Mouse (Mus musculus) adrenal gland, postnatal 4 days (tissue): Measurements from ENCODE around the gene Aplf. TPM values are rescaled to one million over a fixed set of nuclear protein-coding genes. Genes with fewer than 3 reads are reported as not detected.

Source experiments
- DNase-seq, 2 experiments: peaks; one replicate each; pipeline ENCODE4 v3.0.0; 2021 to 2022; ENCODE audit warnings: low spot score in 2 of 2, mixed read lengths in 2 of 2
- long read RNA-seq, 2 experiments: library from polyadenylated mRNA; stranded (forward); transcript quantifications; one replicate each; pipeline ENCODE4 v2.0.0; 2021
- total RNA-seq, 2 experiments: library from RNA; stranded (reverse); gene quantifications; 2 replicates each; pipeline ENCODE4 v1.2.3; 2021

The Aplf gene
- total RNA-seq, result 1 to 10 TPM; 9.4 TPM
- long read RNA-seq, experiment 1, partial matches to known transcripts, result 3 of 4 reads
- long read RNA-seq, experiment 1, other reads (novel, unspliced or antisense), result 1 of 4 reads
- long read RNA-seq, experiment 2, partial matches to known transcripts, result 4 of 9 reads
- long read RNA-seq, experiment 2, other reads (novel, unspliced or antisense), result 5 of 9 reads

- DNase-seq, result peak; percentile 26 to 71
These were observed at the start of gene Aplf for GRCm38 (mm10) chr6:87671771-87672517. Gene Aplf, minus strand, starts transcription at chr6:87672193.

- no peak for DNase-seq
These were observed 42.1 kb upstream of the Aplf start for GRCm38 (mm10) chr6:87714091-87714490.

- no peak for DNase-seq
These were observed 40.3 kb upstream of the Aplf start for GRCm38 (mm10) chr6:87712311-87712710.

DNA sequence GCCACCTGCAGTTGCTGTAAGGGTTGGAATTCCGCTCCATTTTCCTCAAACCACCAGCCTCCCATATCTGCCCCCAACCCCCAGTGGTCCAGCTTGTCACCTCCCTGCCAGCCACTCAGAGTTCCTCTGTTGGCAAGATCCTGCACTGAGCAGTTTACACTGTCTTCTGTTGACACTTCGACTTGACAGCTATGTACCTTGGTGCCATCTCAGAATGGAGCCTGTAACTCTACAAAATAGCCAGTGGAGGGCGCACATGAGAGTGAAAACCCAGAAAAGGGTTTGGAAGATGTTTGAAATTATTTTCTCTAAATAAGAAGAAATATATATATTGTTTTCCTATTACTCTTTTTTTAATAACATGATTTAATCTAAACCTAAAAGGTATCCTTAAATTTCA is 34.3 kb upstream of the Aplf start:
- no peak for DNase-seq

DNA sequence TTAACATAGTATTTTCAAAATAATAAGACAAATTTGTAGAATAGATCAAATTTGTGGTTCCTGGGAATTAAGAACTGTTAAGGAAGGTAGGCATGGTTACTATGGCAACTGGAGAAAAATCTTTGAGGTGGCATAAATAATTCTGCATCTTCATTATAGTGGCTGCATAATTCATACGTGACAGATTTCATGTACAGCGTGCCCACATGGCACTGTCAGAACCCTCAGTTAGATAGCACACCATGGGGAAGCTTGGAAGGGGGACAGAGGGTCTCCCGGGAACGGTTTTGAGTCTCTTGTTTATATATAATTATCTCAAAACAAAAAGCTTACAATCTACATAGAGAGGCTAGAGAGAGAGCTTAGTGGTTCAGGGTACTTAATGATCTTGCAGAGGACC is 24.6 kb upstream of the Aplf start:
- no peak for DNase-seq

- no peak for DNase-seq
These were observed 24.0 kb upstream of the Aplf start for GRCm38 (mm10) chr6:87695947-87696346.

- DNase-seq, result no peak
These were observed 8.4 kb upstream of the Aplf start for GRCm38 (mm10) chr6:87680418-87680817.

DNA sequence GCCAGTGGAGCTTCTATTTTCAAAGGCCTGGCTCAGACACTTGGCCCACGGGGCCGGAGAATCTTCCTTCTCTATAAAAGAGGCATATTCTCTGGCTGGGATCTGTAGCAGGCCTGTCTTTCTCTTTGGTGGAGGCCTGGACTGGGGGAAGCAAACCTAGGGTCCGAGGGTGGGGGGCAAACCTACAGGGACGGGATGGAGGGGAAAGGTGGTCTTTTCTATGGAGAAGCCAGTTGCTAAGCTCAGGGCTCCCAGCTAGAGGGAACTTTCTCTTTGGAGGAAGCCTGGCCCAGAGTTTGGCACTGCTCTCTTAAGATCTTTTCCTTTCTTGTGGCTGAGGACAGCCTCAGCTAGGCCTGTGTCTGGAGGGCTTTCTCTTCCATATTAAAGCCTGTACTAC is 668 bp upstream of the Aplf start:
- DNase-seq, result no peak

DNA sequence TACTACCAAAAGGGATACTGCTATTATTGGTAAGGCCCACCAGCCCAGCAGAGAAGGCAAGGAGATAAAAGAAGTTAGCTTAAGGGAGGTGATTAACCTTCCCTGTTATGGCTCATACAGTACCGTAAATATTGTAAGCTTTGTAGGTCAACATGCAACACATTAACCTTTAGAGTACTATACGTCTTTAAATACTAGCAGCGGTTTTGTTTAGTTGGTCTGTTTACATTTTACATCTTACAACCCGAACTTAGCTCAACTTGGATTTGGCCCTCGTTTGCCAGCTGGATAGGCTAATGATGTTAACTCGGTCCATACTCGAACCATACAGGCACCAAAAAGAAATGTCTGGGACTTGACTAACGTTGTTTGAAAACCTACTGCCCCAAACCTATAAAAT is 640 bp downstream of the Aplf start:
- no peak for DNase-seq

GRCm38 (mm10) chr6:87669894-87670588 is 2.0 kb downstream of the Aplf start:
- no peak for DNase-seq

DNA sequence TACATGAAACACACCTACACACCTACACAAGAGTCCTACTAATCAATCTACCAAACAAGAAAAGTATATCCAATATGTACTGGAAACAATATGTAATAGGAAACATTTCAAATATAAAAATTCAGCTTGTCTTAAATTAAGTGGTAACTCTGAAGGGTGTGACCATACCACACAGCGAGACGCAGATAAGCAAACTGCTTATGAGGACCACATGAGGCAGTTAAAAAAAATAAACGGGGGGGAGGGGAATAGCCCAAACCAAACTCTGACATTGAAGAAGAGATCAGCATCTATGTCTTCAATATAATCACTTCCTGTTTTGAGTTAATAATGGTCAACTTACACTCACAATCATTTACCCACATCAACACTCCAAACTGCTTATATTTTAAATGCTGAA is 3.3 kb downstream of the Aplf start:
- no peak for DNase-seq

DNA sequence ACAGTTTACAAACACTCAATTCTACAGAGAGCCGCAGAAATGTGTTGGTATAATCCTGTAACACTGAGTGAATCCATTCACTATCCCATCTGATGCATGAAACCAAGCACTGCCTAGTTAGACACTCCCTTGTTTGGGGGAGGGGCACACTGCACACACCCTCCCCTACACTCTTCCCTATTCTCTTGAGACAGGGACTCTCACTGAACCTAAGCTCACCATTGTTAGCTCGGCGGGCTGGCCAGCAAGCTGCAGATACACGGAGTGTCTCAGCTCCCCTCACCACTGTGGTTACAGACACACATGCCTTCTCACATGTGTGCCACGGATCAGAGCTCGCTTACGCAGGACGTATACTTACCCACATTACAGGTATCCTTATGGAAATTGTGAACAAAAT is 4.2 kb downstream of the Aplf start:
- DNase-seq, result no peak

DNA sequence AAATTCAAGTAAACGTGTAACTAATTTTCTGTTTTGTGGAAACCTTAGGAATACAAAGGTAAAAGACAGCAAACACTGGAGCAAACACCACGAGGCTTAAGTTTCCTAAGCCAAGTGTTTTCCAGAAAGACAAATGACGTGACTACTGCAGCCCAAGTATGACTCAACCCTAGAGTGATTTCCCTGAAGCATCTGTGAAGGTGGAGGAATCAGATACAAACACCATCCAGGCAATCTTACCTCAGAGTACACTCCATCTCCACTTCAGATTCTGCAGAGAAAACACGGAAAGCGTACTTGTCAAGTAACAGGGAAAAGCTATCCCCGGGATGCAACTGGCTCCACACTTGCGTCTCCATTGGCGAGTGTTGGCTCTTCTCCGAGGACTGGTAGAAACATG is 8.5 kb downstream of the Aplf start:
- no peak for DNase-seq

DNA sequence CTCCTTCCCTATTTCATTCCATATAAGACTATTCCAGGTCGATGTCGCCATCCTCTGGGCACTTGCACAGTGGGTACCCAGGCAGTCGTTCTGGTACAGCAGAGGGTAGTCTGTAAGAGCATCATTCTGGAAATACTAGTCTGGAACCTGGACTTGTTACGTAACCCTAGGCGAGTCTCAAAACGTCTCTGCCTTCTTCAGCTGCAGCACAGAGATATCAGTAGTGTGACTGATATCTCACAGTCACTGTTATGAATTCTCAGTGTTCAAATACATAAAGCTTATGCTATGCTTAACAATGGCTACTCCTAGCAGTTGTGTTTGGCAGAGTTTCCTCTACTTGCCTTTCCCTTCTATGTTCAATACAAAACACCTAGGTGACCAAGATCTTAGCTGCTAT is 9.8 kb downstream of the Aplf start:
- no peak for DNase-seq

DNA sequence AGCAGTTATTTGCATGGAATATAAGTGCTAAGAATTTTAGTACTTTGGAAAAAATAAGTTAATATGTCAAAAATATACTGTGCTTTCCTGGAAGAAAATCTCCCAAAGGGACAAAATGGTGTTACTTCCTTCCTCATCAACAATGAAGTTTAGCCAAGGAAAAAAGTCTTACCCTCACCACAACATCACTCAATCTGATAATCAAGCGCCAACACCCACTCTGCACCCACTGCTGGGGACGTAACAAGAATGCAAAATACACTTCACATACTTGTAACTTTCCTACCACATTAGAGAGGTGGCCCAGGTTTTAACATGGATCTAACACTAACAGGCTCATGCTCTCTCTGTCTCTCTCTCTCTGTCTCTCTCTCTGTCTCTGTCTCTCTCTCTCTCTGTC is 10.3 kb downstream of the Aplf start:
- no peak for DNase-seq

- DNase-seq, result no peak
These were observed 13.2 kb downstream of the Aplf start for GRCm38 (mm10) chr6:87658816-87659215.

GRCm38 (mm10) chr6:87653904-87654638 is 17.9 kb downstream of the Aplf start:
- no peak for DNase-seq

GRCm38 (mm10) chr6:87653478-87653877 is 18.5 kb downstream of the Aplf start:
- no peak for DNase-seq

DNA sequence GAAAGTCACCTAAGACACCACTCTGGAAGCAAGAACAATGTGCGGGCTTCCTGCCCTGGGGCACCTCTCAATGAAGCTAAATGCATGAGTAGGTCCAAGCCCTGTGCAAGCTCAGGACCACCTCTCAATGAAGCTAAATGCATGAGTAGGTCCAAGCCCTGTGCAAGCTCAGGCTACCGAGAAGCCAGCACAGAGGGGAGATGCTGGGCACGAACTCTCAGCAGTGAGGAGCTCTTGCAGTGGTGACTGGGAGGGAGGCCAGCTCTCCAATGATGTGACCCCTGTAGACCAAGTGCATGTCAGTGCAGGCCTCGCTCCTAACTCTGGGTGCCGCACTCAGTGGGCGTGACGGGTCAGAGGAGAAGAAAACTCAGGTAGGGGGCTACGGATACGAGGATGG is 19.3 kb downstream of the Aplf start:
- no peak for DNase-seq

- no peak for DNase-seq
These were observed 20.2 kb downstream of the Aplf start for GRCm38 (mm10) chr6:87651787-87652186.

DNA sequence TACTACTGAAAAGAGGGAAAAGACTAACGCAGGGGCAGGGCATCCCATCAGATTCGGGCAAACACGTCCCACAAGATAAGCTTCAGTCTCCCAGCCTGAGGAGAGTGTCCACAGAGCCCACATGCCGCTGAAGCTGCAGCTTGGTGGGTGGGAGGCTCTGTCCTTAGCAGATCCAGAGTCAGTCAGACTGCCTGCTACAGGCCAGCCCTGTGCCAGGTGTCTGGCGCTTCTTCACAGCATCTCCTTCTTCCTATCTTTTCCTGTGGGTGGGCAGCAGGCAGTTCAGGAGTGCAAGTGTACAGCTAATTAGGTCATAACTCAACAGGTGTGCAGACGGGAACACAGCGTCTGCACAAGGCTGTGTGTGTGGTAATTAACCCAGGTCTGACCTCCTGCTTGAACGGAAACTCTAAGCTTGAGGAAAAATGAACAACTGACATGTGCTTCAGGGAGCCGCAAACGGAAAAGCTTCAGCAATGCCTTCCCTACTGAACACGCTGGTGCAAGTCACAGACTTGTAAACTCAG is 33.8 kb downstream of the Aplf start:
- DNase-seq, result no peak

GRCm38 (mm10) chr6:87632176-87632575 is 39.8 kb downstream of the Aplf start:
- DNase-seq, result no peak
